Mouse (Mus musculus) heart, embryonic 14.5 days (tissue): ENCODE measurements at regions not wholly inside any gene's neighbourhood (a gene's known extent, or its start where the extent isn't known, plus 50 kb on each side); places are given as distances from the start of the nearest gene placed in this dataset.

Experiments used
- ATAC-seq: fragments of 200-750 bp; cut with Nextera tagmentation; 2 replicates; pipeline ENCODE4 v1.8.0; 2017; ENCODE audit warnings: low read depth, moderate TSS enrichment; ENCODE audit not compliant: insufficient number of reproducible peaks, insufficient read depth, low FRiP score
- H3K27ac ChIP-seq, 2 experiments: fragments of 200-500 bp in 1 of 2; fragments of 300-500 bp in 1 of 2; sonication (generic) in 1 of 2; replicated peaks in 1 of 2; 2 replicates each; pipeline ENCODE4 v1.5.1; 2012 to 2014; ENCODE audit warnings: low read depth in 2 of 2, low read length in 2 of 2, control low read depth in 1 of 2, mild to moderate bottlenecking in 1 of 2, mixed read lengths in 1 of 2; ENCODE audit not compliant: control insufficient read depth in 1 of 2, insufficient read depth in 1 of 2
- H3K27me3 ChIP-seq: fragments of 300-500 bp; sonication (generic); 2 replicates; pipeline ENCODE4 v1.6.1; 2014; ENCODE audit warnings: mild to moderate bottlenecking, low read length, control low read depth; ENCODE audit not compliant: control insufficient read depth, insufficient read depth
- H3K36me3 ChIP-seq: fragments of 300-500 bp; sonication (generic); 2 replicates; pipeline ENCODE4 v1.6.1; 2014; ENCODE audit warnings: mild to moderate bottlenecking, control low read depth, low read length, mixed read lengths; ENCODE audit not compliant: control insufficient read depth, insufficient read depth
- H3K4me1 ChIP-seq, 2 experiments: fragments of 200-500 bp in 1 of 2; fragments of 300-500 bp in 1 of 2; sonication (generic) in 1 of 2; 2 replicates each; pipeline ENCODE4 v1.6.1; 2012 to 2014; ENCODE audit warnings: low read length in 2 of 2, control low read depth in 1 of 2, mixed read lengths in 1 of 2; ENCODE audit not compliant: control insufficient read depth in 2 of 2, insufficient read depth in 2 of 2
- H3K4me2 ChIP-seq: fragments of 300-500 bp; sonication (generic); 2 replicates; pipeline ENCODE4 v1.6.1; 2014; ENCODE audit warnings: mild to moderate bottlenecking, low read length
- H3K4me3 ChIP-seq, 2 experiments: fragments of 200-500 bp in 1 of 2; fragments of 300-500 bp in 1 of 2; sonication (generic) in 1 of 2; 2 replicates each; pipeline ENCODE4 v1.5.1; 2012 to 2014; ENCODE audit warnings: low read length in 2 of 2, mild to moderate bottlenecking in 2 of 2, control low read depth in 1 of 2, low read depth in 1 of 2, moderate library complexity in 1 of 2; ENCODE audit not compliant: control insufficient read depth in 1 of 2, insufficient read depth in 1 of 2
- H3K9ac ChIP-seq: fragments of 300-500 bp; sonication (generic); 2 replicates; pipeline ENCODE4 v1.6.1; 2014; ENCODE audit warnings: mild to moderate bottlenecking, low read length
- H3K9me3 ChIP-seq: fragments of 300-500 bp; sonication (generic); 2 replicates; pipeline ENCODE4 v1.6.1; 2016; ENCODE audit warnings: low read length, control low read depth; ENCODE audit not compliant: control insufficient read depth
- WGBS: fragments of 180-500 bp; shearing (Covaris S2); extraction: QIAGEN DNeasy Blood & Tissue Kit; methylation state at CpG from one replicate; pipeline ENCODE4 v1.1.7; 2014; 5-methylcytosine and 5-hydroxymethylcytosine counted together

GRCm38 (mm10) chr13:52024832-52025481 lies 178.5 kb downstream of the Gadd45g start:
- no peak overlapping the region for H3K4me3 ChIP-seq
- no peaks in the 10 kb centered on the region for H3K9me3 ChIP-seq
- WGBS = 19% methylated on average over 18 of the region's 18 CpGs
- H3K27ac ChIP-seq = 0 out of 4 replicates have a peak overlapping the region, but pooled peaks of 1 of the 2 experiments have one; percentile 41
- H3K4me2 ChIP-seq = peak overlapping the region; percentile 36; the same call in 1 of the 2 replicates
- no peaks in the 10 kb centered on the region for H3K36me3 ChIP-seq
- ATAC-seq = no peak
- H3K9ac ChIP-seq = no peak overlapping the region
- peaks cover 22 to 29% of the 10 kb centered on the region in 2 experiments for H3K4me1 ChIP-seq
- no peaks in the 10 kb centered on the region for H3K27me3 ChIP-seq

GRCm38 (mm10) chr13:52025482-52025848 lies 179.0 kb downstream of the Gadd45g start:
- H3K27ac ChIP-seq = no peak overlapping the region
- H3K27me3 ChIP-seq = no peaks in the 10 kb centered on the region
- whole genome bisulfite sequencing = 81% methylated on average over 5 of the region's 5 CpGs

GRCm38 (mm10) chr13:52026291-52026690 lies 179.8 kb downstream of the Gadd45g start:
- Histone ChIP-seq H3K4me2 (no peak overlapping the region), H3K27me3 (no peaks in the 10 kb centered on the region), H3K4me1 (peaks cover 19 to 24% of the 10 kb centered on the region in 2 experiments), H3K9me3 (no peaks in the 10 kb centered on the region), H3K36me3 (no peaks in the 10 kb centered on the region), H3K4me3 (no peak overlapping the region), H3K9ac (no peak overlapping the region), H3K27ac (no peak overlapping the region)
- no peak for ATAC-seq
- WGBS = 84% methylated on average over 7 of the region's 7 CpGs

More at GRCm38 (mm10) chr13:52025482-52025848, 179.0 kb downstream of the Gadd45g start:
- Histone ChIP-seq H3K9ac (no peak overlapping the region), H3K4me3 (no peak overlapping the region), H3K36me3 (no peaks in the 10 kb centered on the region), H3K4me2 (no peak overlapping the region), H3K4me1 (peaks cover 22 to 29% of the 10 kb centered on the region in 2 experiments), H3K9me3 (no peaks in the 10 kb centered on the region)
- no peak for ATAC-seq

DNA sequence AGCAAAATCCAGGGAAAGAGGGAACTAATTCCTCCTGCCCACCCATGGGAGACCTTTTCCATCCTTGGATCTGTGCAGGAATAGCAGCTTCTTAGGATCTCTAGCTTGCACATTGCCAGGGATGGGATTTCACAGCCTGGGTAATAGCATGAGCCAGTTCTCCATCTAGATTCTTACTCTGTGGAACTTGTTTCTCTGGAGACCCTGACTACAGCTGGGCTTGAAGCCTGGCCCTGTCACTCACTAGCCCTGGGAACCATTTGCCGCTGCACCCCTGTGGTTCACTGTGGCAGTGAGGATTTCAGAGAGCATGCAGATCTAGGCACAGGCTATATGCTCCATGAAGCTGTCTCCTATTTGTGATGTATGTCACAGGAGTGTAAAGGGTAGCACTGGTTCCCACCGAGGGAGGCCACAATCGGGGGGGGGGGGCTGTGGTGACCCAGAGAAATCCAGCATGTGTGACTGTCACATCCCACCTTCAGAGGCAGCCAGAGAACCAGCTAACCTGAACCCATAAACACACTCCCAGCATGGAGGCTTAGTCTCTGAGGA lies 183.5 kb downstream of the Gadd45g start:
- Histone ChIP-seq H3K9me3 (no peaks in the 10 kb centered on the region), H3K27me3 (no peaks in the 10 kb centered on the region), H3K36me3 (no peaks in the 10 kb centered on the region), H3K4me3 (no peak overlapping the region), H3K4me2 (no peak overlapping the region), H3K9ac (no peak overlapping the region), H3K27ac (no peak overlapping the region), H3K4me1 (peaks cover 7% of the 10 kb centered on the region in 2 experiments)
- ATAC-seq = no peak
- 65% methylated on average over 3 of the region's 3 CpGs for whole genome bisulfite sequencing

- H3K36me3 ChIP-seq = no peaks in the 10 kb centered on the region
- H3K27ac ChIP-seq = no peak overlapping the region
- 80% methylated on average over 5 of the region's 5 CpGs for WGBS
- H3K27me3 ChIP-seq = no peaks in the 10 kb centered on the region
- no peak overlapping the region for H3K4me2 ChIP-seq
- no peak for ATAC-seq
- no peak overlapping the region for H3K4me3 ChIP-seq
- no peak overlapping the region for H3K9ac ChIP-seq
- H3K4me1 ChIP-seq = peaks cover 3 to 9% of the 10 kb centered on the region in 2 experiments; a peak in 3 of 4 replicates
- no peaks in the 10 kb centered on the region for H3K9me3 ChIP-seq
These were observed 185.0 kb downstream of the Gadd45g start for GRCm38 (mm10) chr13:52031465-52031864.

GRCm38 (mm10) chr13:52035731-52036130 lies 189.3 kb downstream of the Gadd45g start:
- no peak for ATAC-seq
- 58% methylated on average over 6 of the region's 6 CpGs for WGBS
- H3K4me2 ChIP-seq = no peak overlapping the region

DNA sequence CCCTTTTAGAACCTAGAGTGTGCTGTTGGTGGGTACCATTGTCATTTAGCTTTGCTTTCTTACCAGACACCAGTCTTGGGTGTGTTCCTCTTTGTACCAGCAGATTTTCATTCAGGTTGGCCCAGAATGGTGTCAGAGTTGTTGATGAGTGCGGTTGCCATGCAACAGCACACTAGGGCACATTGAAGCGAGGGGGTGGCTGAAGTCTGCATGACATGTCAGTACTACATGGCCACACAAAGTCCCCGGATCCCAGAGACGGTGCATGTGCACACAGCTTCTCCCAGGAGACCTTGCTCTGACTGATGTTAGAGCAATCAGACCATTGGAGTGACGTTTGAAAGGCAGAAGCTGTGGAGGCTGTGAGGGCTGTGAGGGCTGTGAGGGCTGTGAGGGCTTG lies 189.9 kb downstream of the Gadd45g start:
- H3K4me2 ChIP-seq = no peak overlapping the region
- no peak for ATAC-seq
- peaks cover 4 to 11% of the 10 kb centered on the region in 2 experiments for H3K4me1 ChIP-seq
- no peak overlapping the region for H3K4me3 ChIP-seq
- no peak overlapping the region for H3K27ac ChIP-seq
- no peak overlapping the region for H3K9ac ChIP-seq
- H3K27me3 ChIP-seq = no peaks in the 10 kb centered on the region
- H3K36me3 ChIP-seq = no peaks in the 10 kb centered on the region
- H3K9me3 ChIP-seq = no peaks in the 10 kb centered on the region
- 61% methylated on average over 5 of the region's 5 CpGs for WGBS

More at GRCm38 (mm10) chr13:52035731-52036130, 189.3 kb downstream of the Gadd45g start:
- Histone ChIP-seq H3K27ac (no peak overlapping the region), H3K36me3 (no peaks in the 10 kb centered on the region), H3K4me3 (no peak overlapping the region), H3K9me3 (no peaks in the 10 kb centered on the region), H3K4me1 (peaks cover 3 to 10% of the 10 kb centered on the region in 2 experiments; a peak in 3 of 4 replicates), H3K9ac (no peak overlapping the region), H3K27me3 (no peaks in the 10 kb centered on the region)
